ENCODE assay signal across 8 mouse cellular contexts in genomic region chr1:120006844-120007790, GRCm38 (mm10). TPM values are rescaled to one million over a fixed set of nuclear protein-coding genes. Genes with fewer than 3 reads are reported as not detected.
A peak's percentile ranks its signal among the peaks of the same experiment; 100 is the strongest.
DNase-seq lines count a peak whose midpoint lies in the region; ATAC-seq lines count a peak whose summit lies in the region.

TSS of gene Sctr (plus strand) at chr1:120006894.

- no peaks in the 10 kb centered on the region for H3K9me3 ChIP-seq in forebrain, embryonic 11.5 days (ENCODE audit: control insufficient read depth, low read length)
- H3K9me3 ChIP-seq in liver, embryonic 12.5 days (replicated peaks), result no peaks in the 10 kb centered on the region
- no peaks in the 10 kb centered on the region for H3K9me3 ChIP-seq in stomach, embryonic 14.5 days (ENCODE audit: control insufficient read depth, low read depth, low read length)

- H3K4me2 ChIP-seq in forebrain, embryonic 11.5 days (ENCODE audit: low read depth, low read length, severe bottlenecking), result peak within 1 kb of the TSS; percentile 70
- H3K4me2 ChIP-seq in liver, embryonic 12.5 days, result peak within 1 kb of the TSS; percentile 56
- H3K4me2 ChIP-seq in stomach, embryonic 14.5 days (replicated peaks; ENCODE audit: low read depth, low read length), result peak within 1 kb of the TSS; percentile 59

- H3K27ac ChIP-seq in forebrain, embryonic 11.5 days (ENCODE audit: low read depth, low read length), result no peak within 1 kb of the TSS
- no peak within 1 kb of the TSS for H3K27ac ChIP-seq in liver, embryonic 12.5 days
- no peak within 1 kb of the TSS for H3K27ac ChIP-seq in stomach, embryonic 14.5 days (ENCODE audit: low read length)

- peak within 1 kb of the TSS; percentile 58 for H3K9ac ChIP-seq in forebrain, embryonic 11.5 days (ENCODE audit: low read length)
- no peak within 1 kb of the TSS for H3K9ac ChIP-seq in liver, embryonic 12.5 days
- H3K9ac ChIP-seq in stomach, embryonic 14.5 days (replicated peaks; ENCODE audit: low read depth, low read length), result peak within 1 kb of the TSS; percentile 25; the same call in 1 of the 2 replicates

- no peaks in the 10 kb centered on the region for H3K36me3 ChIP-seq in forebrain, embryonic 11.5 days (ENCODE audit: control insufficient read depth, insufficient read depth, low read length)
- H3K36me3 ChIP-seq in liver, embryonic 12.5 days, result no peaks in the 10 kb centered on the region
- no peaks in the 10 kb centered on the region for H3K36me3 ChIP-seq in stomach, embryonic 14.5 days (ENCODE audit: control insufficient read depth, insufficient read depth, low read length)

- intact Hi-C loops in left cerebral cortex, postnatal 10 days (cut with DNase I), result no loop called here

- DNase-seq in ovary, postnatal 36 days (ENCODE audit: low spot score), result peak; percentile 13
- DNase-seq in ovary, adult 18-20 months (ENCODE audit: low spot score), result no peak
- DNase-seq in forebrain, embryonic 11.5 days (ENCODE audit: low spot score), result peak; percentile 72
- no peak for DNase-seq in left cerebral cortex, postnatal 10 days (ENCODE audit: extremely low spot score in 1 of 2, low spot score in 2 of 2)
- DNase-seq in testis, postnatal 14 days (ENCODE audit: low spot score), result no peak
- no peak for DNase-seq in c-Kit-positive CD71-positive TER-119-positive erythroid progenitor cells, embryonic 14.5 days (ENCODE audit: low spot score)

- ATAC-seq in forebrain, embryonic 11.5 days (replicated peaks; ENCODE audit: low FRiP score), result peak; percentile 81
- ATAC-seq in liver, embryonic 12.5 days, result no peak
- ATAC-seq in stomach, embryonic 14.5 days (ENCODE audit: insufficient number of reproducible peaks, insufficient read depth, low FRiP score, low read depth), result peak; percentile 37; the same call in 1 of the 2 replicates

- H3K27me3 ChIP-seq in forebrain, embryonic 11.5 days (ENCODE audit: control insufficient read depth, insufficient read depth, low read length), result peaks cover 7% of the 10 kb centered on the region
- peaks cover 55% of the 10 kb centered on the region for H3K27me3 ChIP-seq in liver, embryonic 12.5 days (replicated peaks)
- no peaks in the 10 kb centered on the region for H3K27me3 ChIP-seq in stomach, embryonic 14.5 days (ENCODE audit: control insufficient read depth, insufficient read depth, low read length)

- H3K4me1 ChIP-seq in forebrain, embryonic 11.5 days (replicated peaks; ENCODE audit: control insufficient read depth, insufficient read depth, low read length), result 0 out of 2 replicates have a peak, but pooled peaks cover 5% of the 10 kb centered on the region
- H3K4me1 ChIP-seq in liver, embryonic 12.5 days, result peaks cover 9% of the 10 kb centered on the region; the same call in 1 of the 2 replicates
- H3K4me1 ChIP-seq in stomach, embryonic 14.5 days (ENCODE audit: control insufficient read depth, insufficient read depth, low read length), result peaks cover 6% of the 10 kb centered on the region; the same call in 1 of the 2 replicates

- 1% methylated on average over 38 of the region's 39 CpGs for WGBS in forebrain, embryonic 11.5 days
- WGBS in liver, embryonic 12.5 days (ENCODE audit: insufficient replicate concordance), result 3% methylated on average over 38 of the region's 39 CpGs
- 2% methylated on average over 39 of the region's 39 CpGs for WGBS in stomach, embryonic 14.5 days

- peak within 1 kb of the TSS; percentile 41 for H3K4me3 ChIP-seq in forebrain, embryonic 11.5 days (ENCODE audit: low read depth, low read length)
- H3K4me3 ChIP-seq in liver, embryonic 12.5 days, result peak within 1 kb of the TSS; percentile 38
- H3K4me3 ChIP-seq in stomach, embryonic 14.5 days (ENCODE audit: low read depth, low read length), result peak within 1 kb of the TSS; percentile 32

RNA-seq across cellular contexts. Expression of gene Sctr, which starts in this region (rescaled TPM):
- 0.29 and 0.39 TPM in 2 replicates for polyA plus RNA-seq in forebrain, embryonic 11.5 days (2014; fragmentation: Nextera tagmentation; extraction: Ambion mirVana)
- polyA plus RNA-seq in liver, embryonic 12.5 days (2016; fragmentation: Nextera tagmentation; extraction: Ambion mirVana), result not detected in 2 replicates
- 2.0 and 2.2 TPM in 2 replicates for polyA plus RNA-seq in stomach, embryonic 14.5 days (2014; fragmentation: Nextera tagmentation; extraction: Ambion mirVana)
- 1 to 10 TPM in 1 of 2 experiments, under 1 TPM in 1; 0.75 to 1.0 TPM for total RNA-seq in left cerebral cortex, postnatal 10 days (2021)

Comparison
In these comparisons a context has a peak if more than half of its experiments do, and no peak if none do; other contexts are left out.
1. Peak in DNase-seq, ATAC-seq, H3K4me3 ChIP-seq, H3K9ac ChIP-seq and H3K4me2 ChIP-seq in forebrain, embryonic 11.5 days; RNA of the gene not detected or under 1 TPM.